Mouse (Mus musculus): ENCODE measurements around the gene Spryd7. TPM values are rescaled to one million over a fixed set of nuclear protein-coding genes. Genes with fewer than 3 reads are reported as not detected.

The Spryd7 gene
- polyA plus RNA-seq, 1 experiment = 41.7 TPM

DNA sequence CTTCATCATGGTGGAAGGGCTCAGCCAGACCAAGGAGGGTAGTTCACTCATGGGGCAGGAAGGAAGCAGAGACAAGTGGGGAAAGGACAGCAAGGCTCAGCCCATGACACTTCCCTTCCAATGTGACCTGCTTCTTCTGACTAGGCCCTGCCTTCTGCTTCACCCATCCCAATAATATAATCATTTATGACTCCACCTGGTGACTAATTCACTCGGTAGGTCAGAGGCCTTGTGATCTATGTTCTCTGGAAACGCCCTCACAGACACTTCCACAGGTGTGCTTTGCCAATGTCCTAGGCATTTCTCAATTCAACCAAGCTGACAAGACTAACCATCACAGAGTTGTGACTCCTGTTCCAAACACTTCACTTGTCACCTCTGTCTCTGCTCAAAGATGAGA, 26.3 kb downstream of the Spryd7 start:
- Histone ChIP-seq H3K4me3 (replicated peaks; ENCODE audit: insufficient read depth, low read depth, low read length) (no peak overlapping the region), H3K27ac (ENCODE audit: insufficient read depth, low read length) (no peak overlapping the region), H3K27me3 (ENCODE audit: control insufficient read depth, insufficient read depth, low read length) (no peaks in the 10 kb centered on the region), H3K4me1 (ENCODE audit: control insufficient read depth, insufficient read depth, low read length) (no peaks in the 10 kb centered on the region)
- TF ChIP-seq CTCF (IDR thresholded peaks at IDR 0.05; ENCODE audit: borderline replicate concordance, insufficient read depth, low read depth, low read length) (no peak), POLR2A (IDR thresholded peaks at IDR 0.05; ENCODE audit: borderline replicate concordance, insufficient read depth, low read length) (no peak)
- DNase-seq = no peak
- 95% methylated on average over 2 of the region's 2 CpGs for WGBS

DNA sequence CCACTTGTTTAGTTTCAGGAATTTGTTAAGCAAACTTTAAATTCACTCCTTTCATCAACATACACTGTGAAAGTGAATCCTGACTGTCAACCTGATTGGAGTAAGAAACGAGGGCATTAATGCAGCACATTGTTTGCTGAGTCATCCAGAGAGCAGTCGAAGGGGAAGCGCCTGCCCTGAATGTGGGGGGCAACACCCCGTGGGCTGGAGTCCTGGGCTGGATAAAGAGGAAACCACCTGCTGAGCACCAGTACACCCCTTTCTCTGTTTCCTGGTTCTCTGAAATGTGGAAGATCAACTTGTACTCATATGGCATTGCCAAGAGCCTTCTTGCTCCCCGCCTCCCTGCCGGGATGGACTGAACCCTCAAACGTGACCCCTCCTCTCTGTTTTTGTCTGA, 27.2 kb downstream of the Spryd7 start:
- H3K27me3 ChIP-seq (ENCODE audit: control insufficient read depth, insufficient read depth, low read length) = no peaks in the 10 kb centered on the region
- DNase-seq = no peak
- TF ChIP-seq POLR2A (IDR thresholded peaks at IDR 0.05; ENCODE audit: borderline replicate concordance, insufficient read depth, low read length) = no peak
- TF ChIP-seq CTCF (IDR thresholded peaks at IDR 0.05; ENCODE audit: borderline replicate concordance, insufficient read depth, low read depth, low read length) = no peak
- no peaks in the 10 kb centered on the region for H3K4me1 ChIP-seq (ENCODE audit: control insufficient read depth, insufficient read depth, low read length)
- WGBS = 74% methylated on average over 7 of the region's 7 CpGs
- no peak overlapping the region for H3K4me3 ChIP-seq (replicated peaks; ENCODE audit: insufficient read depth, low read depth, low read length)
- H3K27ac ChIP-seq (ENCODE audit: insufficient read depth, low read length) = no peak overlapping the region

DNA sequence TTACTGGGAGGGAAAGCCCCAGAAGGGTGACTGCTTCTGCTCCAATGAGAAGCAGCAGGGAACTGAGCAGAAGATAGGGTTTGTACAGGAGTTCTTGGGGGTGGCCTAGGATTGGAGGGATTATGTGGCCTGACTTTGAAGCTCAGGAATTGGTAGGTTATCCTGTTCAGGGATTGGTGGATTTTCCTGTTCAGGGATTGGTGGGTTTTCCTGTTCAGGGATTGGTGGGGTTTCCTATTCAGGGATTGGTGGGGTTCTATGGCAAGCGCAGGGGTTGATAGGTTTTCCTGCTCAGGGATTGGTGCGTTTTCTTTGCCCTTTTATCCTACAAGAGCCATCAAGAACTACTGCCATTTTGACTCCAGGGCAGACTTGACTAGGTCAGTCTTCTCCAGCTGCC, 30.7 kb downstream of the Spryd7 start:
- no peaks in the 10 kb centered on the region for H3K4me1 ChIP-seq (ENCODE audit: control insufficient read depth, insufficient read depth, low read length)

DNA sequence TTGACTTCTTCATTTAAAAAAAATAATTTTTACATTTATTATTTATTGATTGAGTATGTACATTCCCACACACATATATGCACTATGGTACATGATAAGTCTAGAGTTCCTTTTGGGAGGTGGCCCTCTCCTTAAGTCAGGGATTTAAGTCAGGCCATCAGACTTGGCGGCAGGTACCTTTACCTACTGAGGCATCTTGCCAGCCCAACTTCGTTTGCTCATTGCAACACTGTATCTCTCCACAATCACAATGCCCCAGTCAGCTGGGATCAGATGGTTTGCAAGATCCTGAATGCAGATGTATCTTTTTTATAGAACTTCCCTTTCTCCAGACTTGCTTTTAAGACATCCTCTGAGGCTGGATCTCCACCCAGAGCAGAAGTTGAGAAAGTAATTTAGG, 32.9 kb downstream of the Spryd7 start:
- H3K4me1 ChIP-seq (ENCODE audit: control insufficient read depth, insufficient read depth, low read length) = no peaks in the 10 kb centered on the region
- no peaks in the 10 kb centered on the region for H3K27me3 ChIP-seq (ENCODE audit: control insufficient read depth, insufficient read depth, low read length)
- 62% methylated on average over 2 of the region's 2 CpGs for WGBS
- DNase-seq = no peak
- H3K4me3 ChIP-seq (replicated peaks; ENCODE audit: insufficient read depth, low read depth, low read length) = no peak overlapping the region
- no peak overlapping the region for H3K27ac ChIP-seq (ENCODE audit: insufficient read depth, low read length)
- no peak for TF ChIP-seq CTCF (IDR thresholded peaks at IDR 0.05; ENCODE audit: borderline replicate concordance, insufficient read depth, low read depth, low read length)
- TF ChIP-seq POLR2A (IDR thresholded peaks at IDR 0.05; ENCODE audit: borderline replicate concordance, insufficient read depth, low read length) = no peak

More for the DNA sequence above, 30.7 kb downstream of the Spryd7 start:
- DNase-seq = no peak
- Histone ChIP-seq H3K27me3 (ENCODE audit: control insufficient read depth, insufficient read depth, low read length) (no peaks in the 10 kb centered on the region), H3K4me3 (replicated peaks; ENCODE audit: insufficient read depth, low read depth, low read length) (no peak overlapping the region), H3K27ac (ENCODE audit: insufficient read depth, low read length) (no peak overlapping the region)
- WGBS = 93% methylated on average over 2 of the region's 2 CpGs
- TF ChIP-seq CTCF (IDR thresholded peaks at IDR 0.05; ENCODE audit: borderline replicate concordance, insufficient read depth, low read depth, low read length) (no peak), POLR2A (IDR thresholded peaks at IDR 0.05; ENCODE audit: borderline replicate concordance, insufficient read depth, low read length) (no peak)

DNA sequence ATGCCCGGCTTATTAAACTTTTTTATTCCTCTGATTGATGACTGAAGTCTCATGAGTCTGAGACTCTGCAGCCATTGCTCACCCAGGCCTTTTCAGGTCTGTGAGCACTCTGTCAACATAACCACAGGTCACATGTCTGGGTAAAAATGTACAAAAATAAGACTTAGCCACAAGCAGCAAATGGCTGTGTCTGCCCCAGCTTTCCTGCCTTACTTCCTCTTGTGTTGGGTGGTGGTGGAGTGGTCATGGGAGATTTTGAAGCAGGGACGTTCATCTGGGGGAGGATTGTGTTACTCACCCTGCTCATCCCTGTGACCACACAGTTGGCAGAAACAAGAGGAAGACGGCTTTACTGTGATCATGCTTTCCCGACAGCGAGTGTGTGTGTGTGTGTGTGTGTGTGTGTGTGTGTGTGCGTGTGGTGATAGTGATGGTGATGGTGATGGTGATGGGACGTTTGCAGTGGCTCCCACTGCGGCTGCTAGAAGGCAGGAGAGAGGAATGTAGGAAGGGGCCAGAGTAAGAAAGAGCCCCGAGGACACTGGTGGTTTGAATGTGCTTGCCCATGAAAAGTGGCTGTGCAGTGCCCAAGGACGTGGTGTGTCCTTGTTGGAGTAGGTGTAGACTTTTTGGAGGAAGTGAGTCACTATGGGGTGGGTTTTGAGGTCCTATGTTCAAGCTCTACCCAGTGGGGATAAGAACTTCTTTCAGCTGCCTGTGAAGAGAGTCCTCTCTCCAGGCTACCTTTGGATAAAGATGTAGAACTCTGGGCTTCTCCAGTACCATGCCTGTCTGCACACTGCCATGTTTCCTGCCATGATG, 37.8 kb downstream of the Spryd7 start:
- H3K4me3 ChIP-seq (replicated peaks; ENCODE audit: insufficient read depth, low read depth, low read length) = no peak overlapping the region
- 85% methylated on average over 10 of the region's 10 CpGs for WGBS
- H3K27ac ChIP-seq (ENCODE audit: insufficient read depth, low read length) = no peak overlapping the region
- H3K4me1 ChIP-seq (ENCODE audit: control insufficient read depth, insufficient read depth, low read length) = no peaks in the 10 kb centered on the region
- TF ChIP-seq POLR2A (IDR thresholded peaks at IDR 0.05; ENCODE audit: borderline replicate concordance, insufficient read depth, low read length) = no peak
- TF ChIP-seq CTCF (IDR thresholded peaks at IDR 0.05; ENCODE audit: borderline replicate concordance, insufficient read depth, low read depth, low read length) = no peak
- no peak for DNase-seq
- H3K27me3 ChIP-seq (ENCODE audit: control insufficient read depth, insufficient read depth, low read length) = no peaks in the 10 kb centered on the region

DNA sequence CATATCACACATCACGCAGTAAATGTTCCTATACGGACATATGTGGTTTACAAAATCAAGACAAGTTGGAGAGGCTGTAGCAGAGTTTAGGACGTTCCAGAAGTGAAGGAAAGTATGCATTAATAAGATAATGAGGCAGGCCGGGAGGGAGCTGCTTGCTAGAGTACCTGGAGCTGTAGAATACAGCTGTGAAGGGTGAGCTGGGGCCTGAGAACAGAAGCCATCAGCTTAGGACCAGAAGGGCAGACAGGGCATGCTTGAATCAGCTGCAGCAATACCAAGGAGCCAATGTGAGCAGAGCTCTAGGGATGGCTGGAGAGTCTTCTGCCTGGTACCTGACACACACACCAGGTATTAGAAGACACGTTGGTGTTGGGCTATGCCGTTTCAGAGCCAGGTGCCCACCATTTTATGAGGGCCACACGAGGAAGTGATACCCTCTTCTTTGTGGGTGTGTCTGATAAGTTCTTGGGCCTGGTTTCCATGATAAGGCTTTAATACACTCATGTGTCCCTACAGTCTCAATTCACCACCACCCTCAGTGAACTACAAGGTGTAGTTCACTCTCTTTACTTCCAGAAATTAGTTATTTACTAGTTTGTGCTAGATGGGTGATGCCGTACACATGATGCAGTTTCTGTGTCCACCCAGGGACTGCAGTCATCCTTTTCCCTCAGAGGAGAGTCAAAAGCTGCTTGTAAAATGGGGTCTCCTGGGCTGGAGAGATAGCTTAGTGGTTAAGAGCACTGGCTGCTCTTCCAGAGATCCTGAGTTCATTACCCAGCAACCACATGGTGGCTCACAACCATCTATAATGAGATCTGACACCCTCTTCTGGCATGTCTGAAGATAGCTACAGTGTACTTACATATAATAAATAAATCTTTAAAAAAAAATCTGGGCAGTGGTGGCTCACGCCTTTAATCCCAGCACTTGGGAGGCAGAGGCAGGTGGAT, 39.9 kb downstream of the Spryd7 start:
- 84% methylated on average over 9 of the region's 9 CpGs for WGBS
- no peak for TF ChIP-seq CTCF (IDR thresholded peaks at IDR 0.05; ENCODE audit: borderline replicate concordance, insufficient read depth, low read depth, low read length)
- no peak for TF ChIP-seq POLR2A (IDR thresholded peaks at IDR 0.05; ENCODE audit: borderline replicate concordance, insufficient read depth, low read length)
- Histone ChIP-seq H3K4me1 (ENCODE audit: control insufficient read depth, insufficient read depth, low read length) (no peaks in the 10 kb centered on the region), H3K27me3 (ENCODE audit: control insufficient read depth, insufficient read depth, low read length) (no peaks in the 10 kb centered on the region), H3K27ac (ENCODE audit: insufficient read depth, low read length) (no peak overlapping the region), H3K4me3 (replicated peaks; ENCODE audit: insufficient read depth, low read depth, low read length) (no peak overlapping the region)
- no peak for DNase-seq

DNA sequence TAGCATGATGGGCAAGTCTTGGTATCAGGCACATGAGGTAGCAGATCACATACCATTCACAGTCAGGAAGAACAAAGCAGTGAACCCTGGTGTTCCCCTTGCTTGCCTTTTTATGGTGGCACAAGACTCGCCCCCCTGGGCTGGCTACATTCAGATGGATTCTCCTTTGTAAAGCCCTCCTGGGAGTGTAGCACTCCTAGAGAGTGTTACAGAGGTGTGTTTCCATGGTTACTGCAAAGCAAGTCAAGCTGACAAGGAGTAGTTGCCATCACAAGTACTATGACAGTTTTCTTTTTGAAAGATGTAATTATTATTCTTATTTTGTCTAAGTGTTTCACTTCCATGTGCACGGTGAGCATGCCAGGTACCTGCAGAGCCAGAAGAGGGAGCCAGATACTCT, 45.2 kb downstream of the Spryd7 start:
- DNase-seq = no peak

More for the DNA sequence above, 45.2 kb downstream of the Spryd7 start:
- no peak overlapping the region for H3K27ac ChIP-seq (ENCODE audit: insufficient read depth, low read length)
- 65% methylated on average over 2 of the region's 2 CpGs for WGBS
- H3K27me3 ChIP-seq (ENCODE audit: control insufficient read depth, insufficient read depth, low read length) = no peaks in the 10 kb centered on the region
- no peak overlapping the region for H3K4me3 ChIP-seq (replicated peaks; ENCODE audit: insufficient read depth, low read depth, low read length)
- no peak for TF ChIP-seq POLR2A (IDR thresholded peaks at IDR 0.05; ENCODE audit: borderline replicate concordance, insufficient read depth, low read length)
- no peak for TF ChIP-seq CTCF (IDR thresholded peaks at IDR 0.05; ENCODE audit: borderline replicate concordance, insufficient read depth, low read depth, low read length)
- H3K4me1 ChIP-seq (ENCODE audit: control insufficient read depth, insufficient read depth, low read length) = no peaks in the 10 kb centered on the region
